Mouse (Mus musculus): ENCODE measurements around the gene Fip1l1.

The Fip1l1 gene

DNA sequence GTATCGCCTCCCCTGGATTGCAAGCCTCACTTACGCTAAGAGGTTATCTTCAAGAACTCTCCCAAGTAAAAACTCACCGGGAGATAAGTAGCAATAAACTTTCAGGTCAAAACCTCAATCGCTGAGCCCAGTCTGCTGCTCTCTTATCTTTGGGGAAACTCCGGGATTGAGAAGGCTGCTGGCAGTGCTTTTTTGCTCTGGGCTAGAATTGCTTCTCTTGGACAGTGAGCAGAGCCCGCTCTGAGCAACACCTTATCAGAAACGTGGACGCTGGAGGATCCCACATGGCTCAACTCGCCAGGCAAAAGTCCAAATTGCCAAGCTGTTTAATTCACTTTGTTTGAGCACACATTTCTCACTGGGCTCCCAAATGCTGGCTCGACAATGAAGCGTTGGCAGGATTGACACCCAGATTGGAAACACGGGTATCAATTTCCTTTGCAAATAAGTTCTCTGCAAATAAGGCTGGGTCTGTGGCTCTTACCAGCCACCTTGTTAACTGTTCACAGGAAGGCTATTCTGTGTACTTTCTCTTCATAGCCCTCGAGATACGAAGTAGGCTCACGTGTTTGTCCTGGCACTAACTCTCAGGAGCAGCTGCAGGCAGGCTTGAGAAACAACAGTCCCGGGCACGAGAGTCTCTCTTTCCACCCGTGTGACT is 78.4 kb downstream of the Fip1l1 start:
- DNase-seq (ENCODE audit: low spot score): peak; percentile 20

- DNase-seq (ENCODE audit: low spot score): no peak
Measured at GRCm38 (mm10) chr5:74617816-74618572, 82.7 kb downstream of the Fip1l1 start.

GRCm38 (mm10) chr5:74618573-74619059 is 83.4 kb downstream of the Fip1l1 start:
- no peak for DNase-seq (ENCODE audit: low spot score)

DNA sequence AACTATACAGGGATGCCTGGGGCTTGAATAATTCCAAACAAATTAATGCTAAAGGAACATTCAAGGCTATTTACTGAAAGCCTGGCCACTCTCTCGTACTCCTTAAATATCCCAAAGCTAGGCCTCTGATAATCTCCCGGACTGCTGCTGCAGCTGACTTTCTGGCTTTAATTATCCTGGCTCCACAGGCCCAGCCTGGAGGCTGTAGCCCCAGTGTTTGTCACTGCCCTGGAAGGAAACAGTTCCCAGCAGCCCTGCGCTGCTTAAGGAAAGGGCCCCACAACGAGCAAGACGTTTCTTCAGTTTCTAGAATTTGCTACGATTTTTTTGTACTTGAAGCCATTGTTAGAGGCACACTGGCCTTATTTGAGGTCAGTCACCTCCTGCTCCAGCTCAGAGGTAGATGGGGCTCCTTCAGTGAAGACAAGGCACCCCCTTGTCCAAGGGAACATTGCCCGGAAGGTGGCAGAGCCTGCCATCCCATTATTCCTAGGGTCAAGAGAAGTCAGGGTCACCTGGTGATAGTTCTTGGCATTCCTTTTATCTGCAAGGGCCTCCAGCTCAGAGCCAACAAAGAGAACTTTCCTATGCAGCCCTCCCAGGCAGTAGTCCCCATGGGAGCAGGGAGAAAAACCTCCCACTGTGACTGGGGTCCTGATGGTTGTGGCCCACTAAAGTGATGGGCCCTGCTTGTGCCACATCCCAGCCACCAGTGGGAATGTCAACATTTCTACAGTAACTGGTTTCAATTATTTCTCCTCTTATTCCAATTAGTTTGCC is 86.6 kb downstream of the Fip1l1 start:
- no peak for DNase-seq (ENCODE audit: low spot score)

GRCm38 (mm10) chr5:74623316-74624000 is 88.2 kb downstream of the Fip1l1 start:
- DNase-seq (ENCODE audit: low spot score): no peak

DNA sequence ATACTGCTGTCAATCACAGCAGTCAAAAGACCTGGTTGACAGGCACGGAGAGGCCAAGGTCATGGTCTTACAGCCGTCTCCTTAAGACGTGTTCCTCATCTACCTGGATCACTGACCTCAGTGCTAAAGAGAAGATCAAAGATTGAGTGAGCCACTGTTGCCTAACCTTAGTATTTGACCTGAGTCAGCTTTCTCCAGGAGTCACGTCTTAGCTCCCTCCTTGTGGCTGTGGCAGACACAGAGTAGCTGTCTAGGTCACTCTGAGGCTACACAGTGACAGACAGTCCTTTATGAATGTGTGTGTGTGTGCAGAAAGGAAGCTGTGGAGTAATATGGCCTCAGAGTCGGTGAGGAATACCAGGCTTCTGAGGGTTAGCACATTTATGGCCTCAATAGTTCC is 89.1 kb downstream of the Fip1l1 start:
- no peak for DNase-seq (ENCODE audit: low spot score)

GRCm38 (mm10) chr5:74628001-74628400 is 92.8 kb downstream of the Fip1l1 start:
- no peak for DNase-seq (ENCODE audit: low spot score)

- DNase-seq (ENCODE audit: low spot score): no peak
Measured at GRCm38 (mm10) chr5:74632369-74633114, 97.3 kb downstream of the Fip1l1 start.

GRCm38 (mm10) chr5:74633453-74633852 is 98.2 kb downstream of the Fip1l1 start:
- no peak for DNase-seq (ENCODE audit: low spot score)

GRCm38 (mm10) chr5:74634391-74634790 is 99.1 kb downstream of the Fip1l1 start:
- no peak for DNase-seq (ENCODE audit: low spot score)

GRCm38 (mm10) chr5:74639516-74639915 is 104.3 kb downstream of the Fip1l1 start:
- no peak for DNase-seq (ENCODE audit: low spot score)

- no peak for DNase-seq (ENCODE audit: low spot score)
Measured at GRCm38 (mm10) chr5:74640504-74640903, 105.3 kb downstream of the Fip1l1 start.

- peak; percentile 31 for DNase-seq (ENCODE audit: low spot score)
Measured at GRCm38 (mm10) chr5:74641000-74641399, 105.8 kb downstream of the Fip1l1 start.

DNA sequence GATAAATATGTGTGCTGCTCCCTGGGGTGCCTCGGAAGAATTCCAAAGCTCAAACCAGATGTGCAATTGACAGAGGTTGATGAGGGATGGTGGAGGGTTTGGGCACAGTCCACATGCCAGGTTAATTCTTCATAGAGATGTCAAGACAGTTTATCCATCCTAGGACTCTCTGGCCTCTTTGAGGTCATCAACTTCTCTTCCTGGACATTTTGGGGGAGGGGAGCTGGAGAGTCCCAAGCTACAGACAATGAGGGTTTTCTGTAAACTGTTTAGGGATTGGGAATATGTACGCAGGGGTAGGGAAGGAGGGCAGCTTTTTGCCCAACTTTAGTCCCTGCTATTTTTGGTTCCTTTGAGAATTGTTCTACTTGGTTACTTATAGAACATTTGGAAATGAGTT is 107.0 kb downstream of the Fip1l1 start:
- DNase-seq (ENCODE audit: low spot score): no peak

DNA sequence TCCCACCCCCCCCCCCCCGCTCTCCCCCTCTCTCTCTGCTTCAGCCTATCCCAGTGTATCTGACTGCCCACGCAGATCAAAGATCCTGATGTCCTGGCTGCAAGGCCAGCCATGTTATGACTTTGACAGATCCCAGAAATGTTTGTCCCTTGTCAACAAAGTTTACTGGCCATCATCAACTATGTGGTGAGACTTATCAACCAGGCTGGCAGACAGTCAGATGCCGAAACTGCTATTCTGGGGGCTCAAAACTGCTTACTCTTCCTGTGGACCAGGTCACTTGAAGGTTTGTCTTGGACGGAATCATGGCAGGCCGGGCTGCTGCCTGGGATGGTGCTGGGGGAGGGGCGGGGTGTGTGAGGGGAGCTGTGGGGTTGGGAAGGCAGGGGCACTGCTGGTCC is 112.3 kb downstream of the Fip1l1 start:
- DNase-seq (ENCODE audit: low spot score): no peak

DNA sequence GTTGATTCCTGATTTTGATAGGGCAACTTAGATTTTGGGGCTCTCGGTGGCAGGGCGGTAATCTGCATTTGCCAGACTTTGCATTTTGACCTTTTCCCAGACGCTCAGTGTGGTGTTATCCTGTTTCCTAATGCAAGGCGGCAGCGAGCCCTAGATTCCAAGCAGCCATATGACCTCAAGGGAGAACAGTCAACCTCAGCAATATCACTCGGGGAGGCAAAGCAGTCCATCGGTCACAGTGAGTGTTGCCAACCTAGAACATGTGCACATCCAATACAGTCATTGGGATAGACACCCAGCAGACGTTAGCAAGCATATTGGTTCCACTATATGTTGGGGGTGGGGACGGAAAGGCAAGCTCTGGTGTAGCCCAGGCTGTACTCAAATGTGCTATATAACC is 113.0 kb downstream of the Fip1l1 start:
- no peak for DNase-seq (ENCODE audit: low spot score)

Data from ovary, postnatal 36 days (tissue).